Mouse (Mus musculus): ENCODE data around the gene Hsd3b7. TPM values are rescaled to one million over a fixed set of nuclear protein-coding genes. Genes with fewer than 3 reads are reported as not detected.

Hsd3b7 gene
- polyA plus RNA-seq, 1 experiment, result 6.1 TPM

DNA sequence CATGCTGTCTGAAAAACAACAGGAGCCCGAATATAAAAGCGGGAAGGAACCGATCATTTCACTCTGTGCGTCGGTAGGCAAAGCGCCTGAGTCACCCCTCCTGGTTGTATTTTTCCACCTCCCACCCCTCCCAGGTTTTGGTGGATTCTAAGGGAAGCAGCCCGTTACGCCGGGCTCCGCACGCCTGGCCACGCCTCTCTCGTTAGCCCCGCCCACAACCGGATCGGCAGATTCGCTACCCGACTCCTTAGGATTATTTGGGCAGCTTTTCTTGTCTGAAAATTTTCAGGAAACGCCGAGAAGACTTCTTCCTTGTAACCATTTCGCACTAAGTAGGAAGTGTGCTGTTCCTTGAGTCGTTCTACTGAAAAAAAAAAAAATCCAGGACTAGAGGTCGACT, 24.0 kb upstream of the Hsd3b7 start, which contains the start of gene Setd1a:
Gene Setd1a (plus strand): TSS at position 245 of the 400 bp plus-strand sequence.
- no peak for TF ChIP-seq CTCF (IDR thresholded peaks at IDR 0.05; ENCODE audit: control insufficient read depth, insufficient read depth, insufficient replicate concordance, low read depth, low read length)
- no peak; the same call in 1 of the 2 replicates for TF ChIP-seq POLR2A (IDR thresholded peaks at IDR 0.05; ENCODE audit: control insufficient read depth, low read depth, low read length)
- peak within 1 kb of the TSS; percentile 99 for H3K27ac ChIP-seq (ENCODE audit: control insufficient read depth, insufficient read depth, low read depth, low read length)
- H3K36me3 ChIP-seq (ENCODE audit: control insufficient read depth, insufficient read depth, low read length), result peaks cover 5% of the 10 kb centered on the region

DNA sequence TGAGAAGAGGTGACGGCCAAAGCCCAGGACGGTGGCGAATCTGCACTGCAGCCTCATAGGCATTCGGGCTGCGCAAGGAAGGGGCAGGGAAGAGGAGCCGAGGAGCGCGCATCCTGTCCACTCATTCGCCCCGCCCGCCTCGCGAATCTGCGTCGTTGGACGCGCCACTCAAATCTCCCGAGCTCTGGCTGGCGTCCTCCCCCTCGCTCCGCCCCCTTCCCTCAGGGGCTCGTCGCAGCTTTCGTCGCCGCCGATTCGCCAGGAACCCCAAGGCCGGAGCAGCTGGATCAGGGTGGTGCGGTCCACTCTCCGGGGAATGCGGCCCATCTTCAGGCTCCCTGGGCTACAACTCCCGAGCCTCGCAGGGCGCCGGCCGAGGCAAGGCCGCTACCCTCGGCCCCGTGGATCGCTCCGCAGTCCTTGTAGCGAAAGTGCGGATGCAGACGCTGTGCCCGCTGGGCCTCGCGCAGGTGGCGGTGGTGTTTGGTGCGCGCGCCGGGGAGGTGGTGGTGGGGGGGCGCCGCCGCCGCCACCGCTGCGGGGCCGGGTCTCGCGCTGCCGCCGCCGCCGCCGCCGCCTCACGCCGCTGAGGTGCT, 23.4 kb upstream of the Hsd3b7 start:
- Histone ChIP-seq H3K4me3 (ENCODE audit: control insufficient read depth, low read depth, low read length) (peak overlapping the region; percentile 97), H3K4me1 (ENCODE audit: control insufficient read depth, insufficient read depth, low read length) (peaks cover 7% of the 10 kb centered on the region), H3K27me3 (ENCODE audit: control insufficient read depth, insufficient read depth, low read length) (no peaks in the 10 kb centered on the region), H3K27ac (ENCODE audit: control insufficient read depth, insufficient read depth, low read depth, low read length) (peak overlapping the region; percentile 99), H3K36me3 (ENCODE audit: control insufficient read depth, insufficient read depth, low read length) (peaks cover 5% of the 10 kb centered on the region)
- TF ChIP-seq CTCF (IDR thresholded peaks at IDR 0.05; ENCODE audit: control insufficient read depth, insufficient read depth, insufficient replicate concordance, low read depth, low read length), result no peak
- TF ChIP-seq POLR2A (IDR thresholded peaks at IDR 0.05; ENCODE audit: control insufficient read depth, low read depth, low read length), result peak; percentile 76; the same call in 1 of the 2 replicates

More for the DNA sequence above, 24.0 kb upstream of the Hsd3b7 start, which contains the start of gene Setd1a:
- H3K4me3 ChIP-seq (ENCODE audit: control insufficient read depth, low read depth, low read length), result peak within 1 kb of the TSS; percentile 97
- peaks cover 8% of the 10 kb centered on the region for H3K4me1 ChIP-seq (ENCODE audit: control insufficient read depth, insufficient read depth, low read length)
- no peaks in the 10 kb centered on the region for H3K27me3 ChIP-seq (ENCODE audit: control insufficient read depth, insufficient read depth, low read length)

DNA sequence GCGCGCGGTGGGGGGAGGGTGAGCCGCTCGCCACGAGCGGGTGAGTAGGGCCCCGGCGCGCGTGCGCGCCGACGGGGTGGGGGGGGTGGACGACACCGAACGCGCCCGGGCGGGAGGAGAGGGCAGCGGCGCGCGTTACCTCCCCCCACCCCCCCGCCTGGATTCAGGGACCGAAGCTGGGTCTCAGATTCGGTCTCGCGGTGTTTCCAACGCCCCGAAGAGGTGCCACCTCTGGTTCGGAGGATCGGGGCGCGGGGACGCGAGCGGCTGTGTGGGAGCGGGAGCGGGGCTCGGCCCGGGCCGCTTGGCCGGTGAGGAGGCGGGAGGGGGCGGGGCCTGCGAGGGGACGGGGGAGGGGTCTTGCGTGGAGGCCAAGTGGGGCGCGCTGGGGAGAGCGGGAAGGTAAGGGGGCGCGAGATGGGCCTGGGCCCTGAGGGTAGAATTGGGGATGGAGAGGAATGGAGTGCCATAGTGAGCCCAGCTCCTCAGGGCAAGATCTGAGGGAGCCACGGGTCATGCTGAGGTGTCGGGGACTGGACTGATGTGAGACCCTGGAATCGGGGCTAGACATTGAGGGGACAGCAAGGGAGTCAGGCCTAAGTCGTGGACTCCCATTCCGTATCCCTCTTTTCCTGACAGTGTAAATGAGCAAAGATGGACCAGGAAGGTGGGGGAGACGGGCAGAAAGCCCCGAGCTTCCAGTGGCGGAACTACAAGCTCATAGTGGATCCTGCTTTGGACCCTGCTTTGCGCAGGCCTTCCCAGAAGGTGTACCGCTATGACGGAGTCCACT, 22.7 kb upstream of the Hsd3b7 start:
- Histone ChIP-seq H3K4me1 (ENCODE audit: control insufficient read depth, insufficient read depth, low read length) (peaks cover 7% of the 10 kb centered on the region), H3K4me3 (ENCODE audit: control insufficient read depth, low read depth, low read length) (peak overlapping the region; percentile 97), H3K27me3 (ENCODE audit: control insufficient read depth, insufficient read depth, low read length) (no peaks in the 10 kb centered on the region), H3K27ac (ENCODE audit: control insufficient read depth, insufficient read depth, low read depth, low read length) (peak overlapping the region; percentile 99), H3K36me3 (ENCODE audit: control insufficient read depth, insufficient read depth, low read length) (peaks cover 7% of the 10 kb centered on the region)
- TF ChIP-seq CTCF (IDR thresholded peaks at IDR 0.05; ENCODE audit: control insufficient read depth, insufficient read depth, insufficient replicate concordance, low read depth, low read length) (no peak), POLR2A (IDR thresholded peaks at IDR 0.05; ENCODE audit: control insufficient read depth, low read depth, low read length) (no peak)

GRCm38 (mm10) chr7:127778350-127778749, 22.1 kb upstream of the Hsd3b7 start:
- peaks cover 7% of the 10 kb centered on the region for H3K4me1 ChIP-seq (ENCODE audit: control insufficient read depth, insufficient read depth, low read length)
- H3K4me3 ChIP-seq (ENCODE audit: control insufficient read depth, low read depth, low read length), result peak overlapping the region; percentile 97
- TF ChIP-seq POLR2A (IDR thresholded peaks at IDR 0.05; ENCODE audit: control insufficient read depth, low read depth, low read length), result no peak
- TF ChIP-seq CTCF (IDR thresholded peaks at IDR 0.05; ENCODE audit: control insufficient read depth, insufficient read depth, insufficient replicate concordance, low read depth, low read length), result no peak
- no peaks in the 10 kb centered on the region for H3K27me3 ChIP-seq (ENCODE audit: control insufficient read depth, insufficient read depth, low read length)
- peak overlapping the region; percentile 90; the same call in 1 of the 2 replicates for H3K27ac ChIP-seq (ENCODE audit: control insufficient read depth, insufficient read depth, low read depth, low read length)
- peaks cover 7% of the 10 kb centered on the region for H3K36me3 ChIP-seq (ENCODE audit: control insufficient read depth, insufficient read depth, low read length)

DNA sequence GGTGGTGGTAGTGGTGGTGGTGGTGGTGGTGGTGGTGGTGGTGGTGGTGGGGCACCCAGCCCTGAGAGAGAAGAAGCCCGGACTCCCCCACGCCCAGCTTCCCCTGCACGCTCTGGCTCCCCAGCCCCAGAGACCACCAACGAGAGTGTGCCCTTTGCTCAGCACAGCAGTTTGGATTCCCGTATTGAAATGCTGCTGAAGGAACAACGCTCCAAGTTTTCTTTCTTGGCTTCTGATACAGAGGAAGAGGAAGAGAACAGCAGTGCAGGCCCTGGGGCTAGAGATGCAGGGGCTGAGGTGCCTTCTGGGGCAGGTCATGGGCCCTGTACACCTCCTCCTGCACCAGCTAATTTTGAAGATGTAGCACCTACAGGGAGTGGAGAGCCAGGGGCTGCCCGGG, 15.1 kb upstream of the Hsd3b7 start, which contains the start of gene Gm49388:
Gene Gm49388 (plus strand): TSS at position 301 of the 400 bp plus-strand sequence.
- H3K36me3 ChIP-seq (ENCODE audit: control insufficient read depth, insufficient read depth, low read length), result peaks cover 13% of the 10 kb centered on the region

GRCm38 (mm10) chr7:127797076-127797845, 3.1 kb upstream of the Hsd3b7 start:
- Histone ChIP-seq H3K27me3 (ENCODE audit: control insufficient read depth, insufficient read depth, low read length) (no peaks in the 10 kb centered on the region), H3K4me3 (ENCODE audit: control insufficient read depth, low read depth, low read length) (no peak overlapping the region), H3K36me3 (ENCODE audit: control insufficient read depth, insufficient read depth, low read length) (no peaks in the 10 kb centered on the region; the same call in 1 of the 2 replicates), H3K4me1 (ENCODE audit: control insufficient read depth, insufficient read depth, low read length) (no peaks in the 10 kb centered on the region), H3K27ac (ENCODE audit: control insufficient read depth, insufficient read depth, low read depth, low read length) (no peak overlapping the region)
- TF ChIP-seq CTCF (IDR thresholded peaks at IDR 0.05; ENCODE audit: control insufficient read depth, insufficient read depth, insufficient replicate concordance, low read depth, low read length) (no peak), POLR2A (IDR thresholded peaks at IDR 0.05; ENCODE audit: control insufficient read depth, low read depth, low read length) (no peak)

More for the DNA sequence above, 15.1 kb upstream of the Hsd3b7 start, which contains the start of gene Gm49388:
- no peak for TF ChIP-seq CTCF (IDR thresholded peaks at IDR 0.05; ENCODE audit: control insufficient read depth, insufficient read depth, insufficient replicate concordance, low read depth, low read length)
- H3K27me3 ChIP-seq (ENCODE audit: control insufficient read depth, insufficient read depth, low read length), result no peaks in the 10 kb centered on the region
- no peak within 1 kb of the TSS for H3K27ac ChIP-seq (ENCODE audit: control insufficient read depth, insufficient read depth, low read depth, low read length)
- no peak within 1 kb of the TSS for H3K4me3 ChIP-seq (ENCODE audit: control insufficient read depth, low read depth, low read length)
- H3K4me1 ChIP-seq (ENCODE audit: control insufficient read depth, insufficient read depth, low read length), result no peaks in the 10 kb centered on the region

All from testis, adult 2 months (tissue).